ENCODE assay signal across 11 mouse cellular contexts in genomic region chr4:156083348-156083747, GRCm38 (mm10). TPM values are rescaled to one million over a fixed set of nuclear protein-coding genes. Genes with fewer than 3 reads are reported as not detected.
DNase-seq lines count a peak whose midpoint lies in the region; ATAC-seq and TF ChIP-seq lines count a peak whose summit lies in the region.
"Had no signal": no experiment of that assay in that cellular context is flagged by ENCODE, and none has a peak within 500 bp of the region (broad histone marks: within the 10 kb centered on the region; RNA-seq: fewer than 3 reads in every experiment).

No protein-coding gene starts in this region.

- peak overlapping the region; percentile 93 for H3K27ac ChIP-seq in kidney, postnatal 0 days
- H3K27ac ChIP-seq: layer of hippocampus, adult 2 months had no signal

- peak; percentile 45 to 68 for DNase-seq in cerebellum, postnatal 14 days
- no peak for DNase-seq in cerebellum, adult 9-10 months
- peak; percentile 9 for DNase-seq in adipocyte (ENCODE audit: low spot score)
- DNase-seq in kidney, postnatal 0 days (ENCODE audit: low spot score): peak; percentile 61
- peak; percentile 47 to 48 for DNase-seq in lung, postnatal 4 days
- DNase-seq in left cerebral cortex, adult 8-10 months (ENCODE audit: low spot score in 2 of 2): no peak
- DNase-seq in cerebellum, adult 18-20 months: no peak
- DNase-seq in spleen, postnatal 10 days (ENCODE audit: low spot score in 2 of 2): no peak
- DNase-seq: thymus, postnatal 36 days had no signal

- peaks cover 17% of the 10 kb centered on the region; the same call in 1 of the 2 replicates for H3K4me1 ChIP-seq in kidney, postnatal 0 days (replicated peaks; ENCODE audit: insufficient read depth, low read length)

- TF ChIP-seq CTCF in kidney, postnatal 0 days (IDR thresholded peaks at IDR 0.05; ENCODE audit: low read depth): no peak

- no peaks in the 10 kb centered on the region for H3K36me3 ChIP-seq in kidney, postnatal 0 days (ENCODE audit: insufficient read depth, low read length)

- peak overlapping the region; percentile 21 for H3K4me3 ChIP-seq in kidney, postnatal 0 days (replicated peaks; ENCODE audit: low read depth, low read length)
- H3K4me3 ChIP-seq: layer of hippocampus, adult 2 months had no signal

- H3K27me3 ChIP-seq in kidney, postnatal 0 days (ENCODE audit: insufficient read depth, low read length): no peaks in the 10 kb centered on the region

- H3K4me2 ChIP-seq in kidney, postnatal 0 days (ENCODE audit: low read length): peak overlapping the region; percentile 48

- WGBS in kidney, postnatal 0 days: 46% methylated on average over 5 of the region's 5 CpGs

- peak overlapping the region; percentile 54; the same call in 1 of the 2 replicates for H3K9ac ChIP-seq in kidney, postnatal 0 days (ENCODE audit: low read depth, low read length)

- no peaks in the 10 kb centered on the region for H3K9me3 ChIP-seq in kidney, postnatal 0 days (replicated peaks; ENCODE audit: low read length)

- peak; percentile 80 for ATAC-seq in kidney, postnatal 0 days (replicated peaks; ENCODE audit: low FRiP score, low read depth)

RNA-seq across cellular contexts. Expression of gene Ttll10, which starts 24.1 kb away (rescaled TPM):
- 5.6 and 6.0 TPM in 2 replicates for polyA plus RNA-seq in kidney, postnatal 0 days (2015; fragmentation: Nextera tagmentation; extraction: Ambion mirVana)
- total RNA-seq in left cerebral cortex, adult 8-10 months (2022): under 1 TPM; 0.30 to 0.64 (median 0.44) TPM
- polyA plus RNA-seq: C2C12 had no signal

RNA-seq across cellular contexts. Expression of gene 9430015G10Rik, which starts 26.4 kb away (rescaled TPM):
- polyA plus RNA-seq in kidney, postnatal 0 days (2015; fragmentation: Nextera tagmentation; extraction: Ambion mirVana): 11.8 and 15.3 TPM in 2 replicates
- total RNA-seq in left cerebral cortex, adult 8-10 months (2022): 10 to 100 TPM; 28.4 to 30.7 (median 29.0) TPM

RNA-seq across cellular contexts. Expression of gene Rnf223, which starts 47.0 kb away (rescaled TPM):
- polyA plus RNA-seq in kidney, postnatal 0 days (2015; fragmentation: Nextera tagmentation; extraction: Ambion mirVana): 0.17 and 0.27 TPM in 2 replicates
- total RNA-seq in left cerebral cortex, adult 8-10 months (2022): under 1 TPM; 0.49 to 0.72 (median 0.60) TPM

RNA-seq across cellular contexts. Expression of gene Tnfrsf18, which starts 57.4 kb away (rescaled TPM):
- 1.3 TPM in 2 replicates for polyA plus RNA-seq in kidney, postnatal 0 days (2015; fragmentation: Nextera tagmentation; extraction: Ambion mirVana)
- total RNA-seq in left cerebral cortex, adult 8-10 months (2022): not detected
- total RNA-seq: layer of hippocampus, adult 2 months had no signal

Comparison
In these comparisons a context has a peak if more than half of its experiments do, and no peak if none do; other contexts are left out.
1. DNase-seq: peak in cerebellum, postnatal 14 days (2 of 2), adipocyte (single experiment), kidney, postnatal 0 days (single experiment) and lung, postnatal 4 days (2 of 2); none in cerebellum, adult 9-10 months (single experiment), left cerebral cortex, adult 8-10 months (0 of 2), cerebellum, adult 18-20 months (0 of 2) and spleen, postnatal 10 days (0 of 2).